Mouse (Mus musculus) brain, embryonic 14.5 days (tissue): ENCODE measurements around the gene Cables2. TPM values are rescaled to one million over a fixed set of nuclear protein-coding genes. Genes with fewer than 3 reads are reported as not detected.
"Not testable (repeated sequence)": the region's sequence is repeated elsewhere in the genome, so short reads cannot be mapped to it uniquely, and the experiment has no call there.

Source experiments
- DNase-seq: peaks from one replicate; pipeline ENCODE4 v3.0.0-alpha.2; 2011; ENCODE audit warnings: low read depth
- CTCF ChIP-seq: fragments of 200-500 bp; IDR thresholded peaks from 2 replicates; pipeline ENCODE4 v1.5.1; 2012; ENCODE audit warnings: inconsistent platforms, mild to moderate bottlenecking, moderate library complexity, borderline replicate concordance; ENCODE audit not compliant: insufficient read depth, insufficient read length; ENCODE audit errors: extremely low read depth
- POLR2A ChIP-seq: fragments of 200-500 bp; IDR thresholded peaks from 2 replicates; pipeline ENCODE4 v1.6.1; 2012; ENCODE audit warnings: mild to moderate bottlenecking, inconsistent platforms, borderline replicate concordance; ENCODE audit not compliant: poor library complexity, insufficient read depth, insufficient read length, severe bottlenecking; ENCODE audit errors: extremely low read depth
- polyA plus RNA-seq: library from polyadenylated mRNA; depleted of rRNA; stranded (reverse); fragments of >200 nt; gene quantifications from 2 replicates; pipeline ENCODE4 v1.2.3, GENCODE M21; 2012

The Cables2 gene
- polyA plus RNA-seq, 1 experiment, result 62.5 TPM

- DNase-seq, result peak; percentile 18
- TF ChIP-seq POLR2A, result no peak
- no peak for TF ChIP-seq CTCF
Measured at GRCm38 (mm10) chr2:180272884-180273321, 393 bp downstream of the Cables2 start.

- TF ChIP-seq CTCF (no peak), POLR2A (no peak)
- DNase-seq, result no peak
Measured at GRCm38 (mm10) chr2:180271804-180272395, 1.4 kb downstream of the Cables2 start.

DNA sequence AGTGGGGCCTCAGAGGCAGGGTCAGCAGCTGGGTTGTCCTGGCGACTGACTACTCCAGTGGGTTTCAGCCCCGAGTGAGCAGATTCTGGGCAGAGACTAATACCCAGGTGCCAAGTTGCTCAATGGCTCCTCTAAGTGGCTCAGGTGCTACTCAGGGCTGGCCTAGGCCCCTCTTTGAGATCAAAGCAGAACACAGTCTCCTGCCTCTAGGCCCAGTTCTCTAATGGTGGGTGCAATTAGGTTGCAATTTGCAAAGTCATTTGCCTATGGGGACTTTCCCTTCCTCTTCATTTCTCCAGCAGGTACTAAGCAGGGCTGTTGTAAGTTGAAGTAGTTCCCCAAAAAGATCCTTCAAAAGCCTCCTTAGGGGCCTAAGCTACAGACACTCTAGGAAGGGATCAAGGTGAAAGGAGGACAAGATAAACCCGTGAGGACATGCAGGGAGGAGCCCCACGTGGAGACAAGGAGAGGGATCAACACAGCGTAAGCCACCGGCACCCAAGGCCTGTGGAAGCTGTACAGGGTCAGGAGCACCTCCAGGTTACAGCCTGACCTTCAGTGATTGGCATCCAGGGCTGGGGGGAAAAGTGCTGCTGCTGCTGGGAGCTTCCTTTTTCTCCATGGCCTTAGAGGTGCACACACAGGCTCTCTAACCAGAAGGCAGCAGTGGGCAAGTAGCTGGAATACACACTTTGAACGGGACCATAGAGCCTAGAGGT lies 2.6 kb downstream of the Cables2 start:
- TF ChIP-seq POLR2A, result no peak
- no peak for TF ChIP-seq CTCF
- no peak for DNase-seq

GRCm38 (mm10) chr2:180269329-180269728 lies 4.0 kb downstream of the Cables2 start:
- TF ChIP-seq POLR2A, result no peak
- TF ChIP-seq CTCF, result no peak
- DNase-seq, result no peak

DNA sequence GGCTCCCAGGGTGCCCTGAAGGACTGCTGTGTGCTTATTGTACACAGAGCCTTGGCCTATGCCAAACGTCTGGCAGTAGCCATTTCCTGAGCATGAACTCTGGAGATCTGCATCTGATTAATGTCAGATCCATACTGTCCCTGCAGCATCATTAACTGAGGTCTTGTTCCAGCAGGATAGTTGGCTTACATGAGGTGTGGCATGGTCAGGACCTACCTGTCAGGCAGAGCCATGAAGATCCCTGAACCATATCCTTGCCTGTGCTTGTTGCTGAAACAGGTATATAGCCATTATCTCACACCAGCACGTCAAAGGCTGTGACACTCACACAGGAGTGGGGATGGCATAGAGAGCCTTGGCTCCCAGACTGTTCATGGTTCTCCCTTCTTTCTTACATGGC lies 5.3 kb downstream of the Cables2 start:
- no peak for DNase-seq
- TF ChIP-seq CTCF (no peak), POLR2A (no peak)

DNA sequence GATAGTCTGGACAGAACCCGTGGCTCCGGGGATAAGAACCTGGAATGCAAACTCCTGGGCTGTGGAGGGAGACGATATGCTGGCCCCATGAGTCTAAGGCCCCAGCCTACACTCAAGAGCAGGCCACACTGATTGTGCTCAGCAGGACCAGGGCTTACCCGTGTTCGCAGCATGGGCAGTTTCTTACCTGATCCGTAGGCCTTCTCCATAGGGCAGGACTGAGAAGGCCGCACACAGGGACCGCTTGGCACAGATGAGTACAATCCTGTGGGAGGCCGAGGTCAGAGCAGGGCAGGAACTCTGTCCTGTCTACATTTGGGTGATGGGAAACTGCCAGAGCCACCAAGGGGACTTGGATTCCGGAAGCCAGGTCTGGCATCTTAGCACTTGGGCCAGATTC lies 10.4 kb downstream of the Cables2 start:
- TF ChIP-seq POLR2A, result no peak
- TF ChIP-seq CTCF, result no peak

DNA sequence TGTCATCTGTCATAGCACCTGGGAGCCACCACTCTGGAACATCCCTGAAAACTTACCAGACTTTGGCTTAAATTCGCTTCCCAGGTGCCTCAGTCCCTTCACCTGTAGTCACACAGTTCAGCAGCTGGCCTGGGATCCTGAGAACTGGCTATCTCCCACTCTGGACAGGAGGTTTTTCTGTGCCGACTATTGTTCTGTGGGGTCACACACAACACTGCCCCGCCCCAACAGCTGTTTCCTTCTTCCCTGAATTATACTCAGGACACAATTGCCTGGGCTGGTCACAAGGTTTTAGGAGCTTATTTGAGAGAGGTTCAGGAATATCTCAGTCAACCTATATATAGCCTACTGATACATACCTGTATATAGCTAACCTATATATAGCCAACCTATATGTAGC lies 10.9 kb downstream of the Cables2 start:
- DNase-seq, result no peak

More for the DNA sequence above, 10.4 kb downstream of the Cables2 start:
- no peak for DNase-seq

DNA sequence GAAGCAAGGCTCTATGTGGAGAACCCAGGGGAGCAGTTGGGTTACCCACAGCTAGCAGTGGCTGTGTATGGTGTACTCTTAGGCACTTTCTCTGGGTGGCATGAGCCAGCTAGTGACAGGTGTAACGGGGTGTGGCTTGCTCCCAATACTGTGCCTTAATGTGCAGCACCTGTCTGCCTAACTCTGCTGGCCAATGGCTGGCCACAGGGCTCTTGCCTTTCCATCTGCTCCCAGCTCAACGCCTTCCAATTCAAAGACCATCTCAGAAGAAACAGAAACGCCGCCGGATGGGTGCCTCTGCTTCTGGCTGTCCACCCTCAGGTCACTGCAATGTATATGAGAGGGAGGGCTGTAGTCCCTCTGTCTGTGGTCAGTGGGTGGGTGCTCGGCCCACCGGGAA lies 11.4 kb downstream of the Cables2 start:
- TF ChIP-seq POLR2A (no peak), CTCF (no peak)
- DNase-seq, result no peak

More for the DNA sequence above, 10.9 kb downstream of the Cables2 start:
- TF ChIP-seq CTCF (no peak), POLR2A (no peak)

GRCm38 (mm10) chr2:180260610-180261480 lies 12.5 kb downstream of the Cables2 start:
- TF ChIP-seq CTCF, result no peak
- TF ChIP-seq POLR2A, result no peak
- no peak for DNase-seq

GRCm38 (mm10) chr2:180259826-180260609 lies 13.3 kb downstream of the Cables2 start:
- not testable (repeated sequence) for DNase-seq

GRCm38 (mm10) chr2:180258951-180259484 lies 14.3 kb downstream of the Cables2 start:
- not testable (repeated sequence) for DNase-seq
